Mouse (Mus musculus): ENCODE measurements around the gene Prmt3. TPM values are rescaled to one million over a fixed set of nuclear protein-coding genes. Genes with fewer than 3 reads are reported as not detected.

Prmt3 gene
- polyA plus RNA-seq, 2 experiments: 12.2 to 20.1 TPM

DNA sequence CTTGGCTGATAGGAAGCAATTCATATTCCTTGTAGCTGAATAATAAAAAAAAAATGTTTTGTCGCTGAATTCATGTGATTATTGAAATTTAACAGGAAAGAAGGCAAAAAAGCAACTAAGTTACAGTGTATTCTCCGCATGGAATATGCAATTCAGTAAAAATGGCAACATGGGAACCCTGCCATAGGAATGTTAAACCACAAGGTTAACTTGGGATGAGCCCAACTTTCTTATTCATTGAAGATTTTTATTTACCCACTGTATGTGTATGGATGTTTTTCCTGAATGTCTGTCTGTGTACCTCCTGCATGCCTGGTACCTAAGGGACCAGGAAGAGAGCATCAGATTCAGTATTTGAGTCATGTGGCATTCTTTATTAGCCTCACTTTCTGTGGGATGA, 83.0 kb downstream of the Prmt3 start:
- Histone ChIP-seq H3K36me3 (replicated peaks; ENCODE audit: control insufficient read depth, insufficient read depth, low read depth) (peaks cover 2% of the 10 kb centered on the region), H3K4me1 (replicated peaks; ENCODE audit: control insufficient read depth in 2 of 2, insufficient read depth in 2 of 2, low read length in 1 of 2) (no peaks in the 10 kb centered on the region), H3K27me3 (ENCODE audit: control insufficient read depth, insufficient read depth, low read length) (no peaks in the 10 kb centered on the region), H3K4me2 (ENCODE audit: low read depth) (no peak overlapping the region), H3K9ac (replicated peaks) (no peak overlapping the region), H3K27ac (no peak overlapping the region), H3K9me3 (ENCODE audit: control insufficient read depth, low read length) (no peaks in the 10 kb centered on the region), H3K4me3 (ENCODE audit: insufficient read depth in 1 of 2, low read depth in 2 of 2, low read length in 2 of 2) (no peak overlapping the region)
- DNase-seq (ENCODE audit: low read depth in 3 of 3, low spot score in 3 of 3) (no peak), ATAC-seq (ENCODE audit: insufficient read depth) (no peak)
- 74% methylated on average over 2 of the region's 2 CpGs for WGBS (ENCODE audit: insufficient replicate concordance)
- no peak for TF ChIP-seq EP300 (IDR thresholded peaks at IDR 0.05; ENCODE audit: low read depth)
- no peak for TF ChIP-seq CTCF (IDR thresholded peaks at IDR 0.05; ENCODE audit: low read depth)

DNA sequence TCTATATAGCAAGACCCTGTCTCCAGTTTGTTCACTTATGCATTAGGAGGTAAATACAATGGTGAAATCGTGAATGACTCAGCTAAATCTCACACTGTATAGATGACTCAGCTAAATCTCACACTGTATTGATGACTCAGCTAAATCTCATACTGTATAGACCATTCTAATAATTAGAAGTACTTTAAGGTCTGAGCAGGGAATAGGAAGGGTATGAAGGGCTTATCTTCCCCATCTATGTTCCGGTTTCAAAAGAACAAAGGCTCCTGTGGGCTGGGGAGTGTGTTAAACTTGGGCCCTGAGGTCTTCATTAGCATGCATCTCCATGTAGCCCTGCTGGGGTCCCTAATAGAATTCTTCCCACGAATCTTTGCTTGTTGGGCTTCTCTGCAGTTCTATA, 85.6 kb downstream of the Prmt3 start:
- 49% methylated on average over 3 of the region's 3 CpGs for WGBS (ENCODE audit: insufficient replicate concordance)
- no peak for TF ChIP-seq CTCF (IDR thresholded peaks at IDR 0.05; ENCODE audit: low read depth)
- TF ChIP-seq EP300 (IDR thresholded peaks at IDR 0.05; ENCODE audit: low read depth): no peak
- no peak overlapping the region for H3K27ac ChIP-seq
- H3K4me2 ChIP-seq (ENCODE audit: low read depth): no peak overlapping the region
- no peaks in the 10 kb centered on the region for H3K36me3 ChIP-seq (replicated peaks; ENCODE audit: control insufficient read depth, insufficient read depth, low read depth)
- H3K4me3 ChIP-seq (ENCODE audit: insufficient read depth in 1 of 2, low read depth in 2 of 2, low read length in 2 of 2): no peak overlapping the region
- H3K9me3 ChIP-seq (ENCODE audit: control insufficient read depth, low read length): no peaks in the 10 kb centered on the region
- ATAC-seq (ENCODE audit: insufficient read depth): no peak
- no peaks in the 10 kb centered on the region for H3K4me1 ChIP-seq (replicated peaks; ENCODE audit: control insufficient read depth in 2 of 2, insufficient read depth in 2 of 2, low read length in 1 of 2)
- peak in 1 of 3 experiments; percentile 14 for DNase-seq (ENCODE audit: low read depth in 3 of 3, low spot score in 3 of 3)
- H3K9ac ChIP-seq (replicated peaks): no peak overlapping the region
- H3K27me3 ChIP-seq (ENCODE audit: control insufficient read depth, insufficient read depth, low read length): no peaks in the 10 kb centered on the region

DNA sequence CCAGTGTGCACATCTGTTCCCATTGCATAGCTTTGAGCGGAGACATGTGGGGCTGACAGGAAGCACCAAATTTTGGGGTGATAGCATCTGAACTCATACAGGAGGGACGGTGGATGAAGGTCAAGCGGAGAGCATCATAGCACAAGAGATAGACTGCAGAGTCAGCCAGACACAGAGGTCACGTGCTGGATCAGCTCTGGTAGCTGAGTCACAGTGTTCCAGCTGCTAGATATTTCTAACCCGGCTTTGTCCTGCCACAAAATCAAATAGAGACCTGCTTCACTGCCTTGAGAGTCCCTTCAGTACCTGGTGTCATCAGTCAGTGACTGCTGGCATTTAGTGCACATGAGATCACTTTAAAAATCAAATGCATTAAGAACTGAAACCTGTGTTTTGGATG, 91.5 kb downstream of the Prmt3 start:
- Histone ChIP-seq H3K27ac (no peak overlapping the region), H3K4me2 (ENCODE audit: low read depth) (no peak overlapping the region), H3K4me1 (replicated peaks; ENCODE audit: control insufficient read depth in 2 of 2, insufficient read depth in 2 of 2, low read length in 1 of 2) (no peaks in the 10 kb centered on the region), H3K9me3 (ENCODE audit: control insufficient read depth, low read length) (no peaks in the 10 kb centered on the region), H3K4me3 (ENCODE audit: insufficient read depth in 1 of 2, low read depth in 2 of 2, low read length in 2 of 2) (no peak overlapping the region), H3K36me3 (replicated peaks; ENCODE audit: control insufficient read depth, insufficient read depth, low read depth) (no peaks in the 10 kb centered on the region), H3K27me3 (ENCODE audit: control insufficient read depth, insufficient read depth, low read length) (no peaks in the 10 kb centered on the region), H3K9ac (replicated peaks) (no peak overlapping the region)
- TF ChIP-seq EP300 (IDR thresholded peaks at IDR 0.05; ENCODE audit: low read depth): no peak
- WGBS (ENCODE audit: insufficient replicate concordance): 62% methylated on average over 5 of the region's 5 CpGs
- DNase-seq (ENCODE audit: low read depth in 3 of 3, low spot score in 3 of 3) (no peak), ATAC-seq (ENCODE audit: insufficient read depth) (no peak)

DNA sequence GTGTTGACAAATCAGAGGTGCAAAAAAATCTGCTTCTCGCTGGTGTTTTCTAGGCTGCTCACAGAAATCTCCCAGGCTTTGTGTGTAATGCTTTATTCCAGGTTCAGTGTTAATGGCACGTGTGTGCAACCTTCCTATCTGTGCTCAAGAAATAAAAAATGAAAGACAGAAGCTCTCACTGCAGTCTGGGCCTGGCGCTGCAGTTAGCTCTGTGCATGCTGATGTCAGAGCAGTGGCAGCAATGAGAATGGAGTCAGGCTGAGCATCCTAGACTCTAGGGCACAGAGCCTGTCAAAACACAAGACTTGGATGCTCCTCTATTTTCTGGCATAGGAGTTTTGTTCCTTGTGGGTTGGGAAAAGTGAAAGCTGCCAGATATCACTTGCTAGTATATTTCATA, 92.1 kb downstream of the Prmt3 start:
- no peaks in the 10 kb centered on the region for H3K27me3 ChIP-seq (ENCODE audit: control insufficient read depth, insufficient read depth, low read length)
- H3K36me3 ChIP-seq (replicated peaks; ENCODE audit: control insufficient read depth, insufficient read depth, low read depth): no peaks in the 10 kb centered on the region
- DNase-seq (ENCODE audit: low read depth in 3 of 3, low spot score in 3 of 3): no peak
- H3K9ac ChIP-seq (replicated peaks): no peak overlapping the region
- no peak for ATAC-seq (ENCODE audit: insufficient read depth)
- no peaks in the 10 kb centered on the region for H3K9me3 ChIP-seq (ENCODE audit: control insufficient read depth, low read length)
- no peak overlapping the region for H3K27ac ChIP-seq
- H3K4me2 ChIP-seq (ENCODE audit: low read depth): no peak overlapping the region
- 61% methylated on average over 3 of the region's 3 CpGs for WGBS (ENCODE audit: insufficient replicate concordance)
- TF ChIP-seq CTCF (IDR thresholded peaks at IDR 0.05; ENCODE audit: low read depth) (no peak), EP300 (IDR thresholded peaks at IDR 0.05; ENCODE audit: low read depth) (no peak)
- H3K4me1 ChIP-seq (replicated peaks; ENCODE audit: control insufficient read depth in 2 of 2, insufficient read depth in 2 of 2, low read length in 1 of 2): no peaks in the 10 kb centered on the region
- no peak overlapping the region for H3K4me3 ChIP-seq (ENCODE audit: insufficient read depth in 1 of 2, low read depth in 2 of 2, low read length in 2 of 2)

DNA sequence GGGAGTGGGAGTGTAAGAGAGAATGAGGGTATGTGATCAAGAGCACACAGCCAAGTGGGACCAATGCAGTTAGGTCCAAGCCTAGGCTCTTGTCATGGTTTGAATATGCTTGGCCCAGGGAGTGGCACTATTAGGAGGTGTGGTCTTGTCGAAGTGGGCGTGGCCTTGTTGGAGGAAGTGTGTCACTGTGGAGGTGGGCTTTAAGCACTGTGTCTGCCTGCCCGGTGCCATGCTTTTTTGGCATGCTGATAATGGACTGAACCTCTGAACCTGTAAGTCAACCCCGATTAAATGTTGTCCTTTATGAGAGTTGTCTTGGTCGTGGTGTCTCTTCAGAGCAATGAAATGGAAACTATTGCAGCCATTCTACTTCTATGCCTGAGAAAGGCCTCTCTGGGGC, 99.2 kb downstream of the Prmt3 start:
- H3K4me1 ChIP-seq (replicated peaks; ENCODE audit: control insufficient read depth in 2 of 2, insufficient read depth in 2 of 2, low read length in 1 of 2): no peaks in the 10 kb centered on the region
- no peak overlapping the region for H3K27ac ChIP-seq
- no peaks in the 10 kb centered on the region for H3K27me3 ChIP-seq (ENCODE audit: control insufficient read depth, insufficient read depth, low read length)
- no peak overlapping the region for H3K4me2 ChIP-seq (ENCODE audit: low read depth)
- WGBS (ENCODE audit: insufficient replicate concordance): 55% methylated on average over 5 of the region's 5 CpGs
- H3K9ac ChIP-seq (replicated peaks): no peak overlapping the region
- ATAC-seq (ENCODE audit: insufficient read depth): no peak
- TF ChIP-seq EP300 (IDR thresholded peaks at IDR 0.05; ENCODE audit: low read depth) (no peak), CTCF (IDR thresholded peaks at IDR 0.05; ENCODE audit: low read depth) (no peak)
- no peaks in the 10 kb centered on the region for H3K36me3 ChIP-seq (replicated peaks; ENCODE audit: control insufficient read depth, insufficient read depth, low read depth)
- no peak overlapping the region for H3K4me3 ChIP-seq (ENCODE audit: insufficient read depth in 1 of 2, low read depth in 2 of 2, low read length in 2 of 2)
- no peaks in the 10 kb centered on the region for H3K9me3 ChIP-seq (ENCODE audit: control insufficient read depth, low read length)
- DNase-seq (ENCODE audit: low read depth in 3 of 3, low spot score in 3 of 3): no peak
